Mouse (Mus musculus): ENCODE measurements around the gene Dkk2. TPM values are rescaled to one million over a fixed set of nuclear protein-coding genes. Genes with fewer than 3 reads are reported as not detected.

Gene Dkk2
- polyA plus RNA-seq, 1 experiment from 2014 or later, result 1.8 TPM

DNA sequence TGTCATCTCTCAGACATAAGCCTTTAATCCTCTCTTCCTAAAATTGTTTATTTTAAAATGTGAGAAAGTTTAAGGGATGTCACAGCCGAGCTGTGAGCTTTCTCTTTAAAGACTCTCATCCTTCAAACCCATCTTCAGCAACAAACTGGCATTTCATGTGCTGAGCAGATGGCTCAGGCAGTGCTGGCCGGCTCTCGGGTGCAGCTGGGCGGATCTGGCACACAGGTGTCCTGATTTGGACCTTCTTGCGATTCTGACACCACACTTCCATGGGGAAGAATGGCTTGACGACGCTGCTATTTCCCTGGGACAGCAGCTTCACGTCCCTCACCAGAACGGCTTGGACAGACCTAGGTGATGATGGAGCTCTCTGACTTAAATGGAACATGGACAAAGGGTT, 17.9 kb downstream of the Dkk2 start:
- Histone ChIP-seq H3K9ac (ENCODE audit: low read length) (no peak overlapping the region), H3K9me3 (replicated peaks; ENCODE audit: control insufficient read depth, low read length) (no peaks in the 10 kb centered on the region), H3K4me3 (ENCODE audit: low read length) (no peak overlapping the region), H3K27me3 (ENCODE audit: control insufficient read depth, insufficient read depth, low read length) (no peaks in the 10 kb centered on the region), H3K36me3 (ENCODE audit: control insufficient read depth, insufficient read depth) (no peaks in the 10 kb centered on the region), H3K4me2 (ENCODE audit: low read depth, low read length) (peak overlapping the region; percentile 37), H3K27ac (ENCODE audit: low read length) (no peak overlapping the region), H3K4me1 (ENCODE audit: control insufficient read depth, insufficient read depth, low read length) (no peaks in the 10 kb centered on the region)
- 53% methylated on average over 9 of the region's 9 CpGs for WGBS
- no peak for ATAC-seq (replicated peaks; ENCODE audit: extremely low read depth, insufficient read depth, low FRiP score)

DNA sequence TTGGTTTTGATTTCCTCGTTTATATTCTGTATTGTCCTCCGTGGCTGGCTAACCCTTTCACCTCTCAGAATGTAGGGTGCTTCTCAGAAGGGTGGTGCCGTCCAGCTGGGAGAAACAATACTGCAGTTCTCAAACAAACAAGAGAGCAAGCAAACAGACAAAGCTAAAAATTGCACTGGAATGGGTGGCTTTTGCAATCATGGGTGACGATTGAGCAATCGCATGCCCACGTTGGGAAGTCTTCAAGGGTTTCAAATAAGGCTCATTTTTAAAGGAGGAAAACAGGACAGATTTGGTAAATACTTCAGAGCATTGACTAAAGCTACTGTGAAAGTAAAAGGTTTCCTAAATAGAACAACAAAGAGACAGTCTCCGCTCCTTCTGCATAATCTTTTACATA, 18.4 kb downstream of the Dkk2 start:
- 49% methylated on average over 7 of the region's 7 CpGs for WGBS
- no peak overlapping the region for H3K27ac ChIP-seq (ENCODE audit: low read length)

GRCm38 (mm10) chr3:132115772-132116511, 30.9 kb downstream of the Dkk2 start:
- no peak overlapping the region for H3K4me2 ChIP-seq (ENCODE audit: low read depth, low read length)
- no peak overlapping the region for H3K4me3 ChIP-seq (ENCODE audit: low read length)
- no peak overlapping the region for H3K27ac ChIP-seq (ENCODE audit: low read length)
- no peaks in the 10 kb centered on the region for H3K4me1 ChIP-seq (ENCODE audit: control insufficient read depth, insufficient read depth, low read length)
- H3K9ac ChIP-seq (ENCODE audit: low read length), result no peak overlapping the region
- H3K36me3 ChIP-seq (ENCODE audit: control insufficient read depth, insufficient read depth), result no peaks in the 10 kb centered on the region
- H3K9me3 ChIP-seq (replicated peaks; ENCODE audit: control insufficient read depth, low read length), result no peaks in the 10 kb centered on the region
- 81% methylated on average over 7 of the region's 7 CpGs for WGBS
- H3K27me3 ChIP-seq (ENCODE audit: control insufficient read depth, insufficient read depth, low read length), result no peaks in the 10 kb centered on the region
- no peak for ATAC-seq (replicated peaks; ENCODE audit: extremely low read depth, insufficient read depth, low FRiP score)

More for the DNA sequence above, 18.4 kb downstream of the Dkk2 start:
- no peaks in the 10 kb centered on the region for H3K36me3 ChIP-seq (ENCODE audit: control insufficient read depth, insufficient read depth)
- no peak overlapping the region for H3K9ac ChIP-seq (ENCODE audit: low read length)
- H3K4me3 ChIP-seq (ENCODE audit: low read length), result no peak overlapping the region
- peak overlapping the region; percentile 37 for H3K4me2 ChIP-seq (ENCODE audit: low read depth, low read length)
- H3K9me3 ChIP-seq (replicated peaks; ENCODE audit: control insufficient read depth, low read length), result no peaks in the 10 kb centered on the region
- H3K4me1 ChIP-seq (ENCODE audit: control insufficient read depth, insufficient read depth, low read length), result no peaks in the 10 kb centered on the region
- no peak for ATAC-seq (replicated peaks; ENCODE audit: extremely low read depth, insufficient read depth, low FRiP score)
- no peaks in the 10 kb centered on the region for H3K27me3 ChIP-seq (ENCODE audit: control insufficient read depth, insufficient read depth, low read length)

DNA sequence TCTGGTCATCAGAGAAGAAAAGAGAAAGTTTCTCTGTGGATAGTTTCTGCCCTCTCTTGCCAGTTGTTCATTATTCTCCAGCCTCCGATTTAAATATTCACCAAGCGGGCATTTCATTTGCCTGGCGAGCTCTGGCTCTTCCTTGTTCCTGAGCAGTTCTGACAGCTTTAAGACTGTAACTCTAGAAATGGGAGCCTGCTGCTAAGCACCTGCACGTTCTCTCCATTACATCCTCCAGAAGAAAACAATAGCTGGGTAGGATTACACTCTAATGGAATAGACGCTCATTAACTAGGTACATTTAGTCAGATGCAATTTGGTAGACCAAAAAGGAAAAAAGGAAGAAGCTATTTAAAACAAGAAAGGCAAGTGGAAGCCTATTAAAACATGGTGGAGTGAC, 36.3 kb downstream of the Dkk2 start:
- Histone ChIP-seq H3K4me1 (ENCODE audit: control insufficient read depth, insufficient read depth, low read length) (no peaks in the 10 kb centered on the region), H3K36me3 (ENCODE audit: control insufficient read depth, insufficient read depth) (no peaks in the 10 kb centered on the region), H3K27ac (ENCODE audit: low read length) (no peak overlapping the region), H3K9me3 (replicated peaks; ENCODE audit: control insufficient read depth, low read length) (no peaks in the 10 kb centered on the region), H3K4me2 (ENCODE audit: low read depth, low read length) (no peak overlapping the region), H3K27me3 (ENCODE audit: control insufficient read depth, insufficient read depth, low read length) (no peaks in the 10 kb centered on the region), H3K9ac (ENCODE audit: low read length) (no peak overlapping the region), H3K4me3 (ENCODE audit: low read length) (no peak overlapping the region)
- 63% methylated on average over 5 of the region's 5 CpGs for WGBS
- no peak for ATAC-seq (replicated peaks; ENCODE audit: extremely low read depth, insufficient read depth, low FRiP score)

DNA sequence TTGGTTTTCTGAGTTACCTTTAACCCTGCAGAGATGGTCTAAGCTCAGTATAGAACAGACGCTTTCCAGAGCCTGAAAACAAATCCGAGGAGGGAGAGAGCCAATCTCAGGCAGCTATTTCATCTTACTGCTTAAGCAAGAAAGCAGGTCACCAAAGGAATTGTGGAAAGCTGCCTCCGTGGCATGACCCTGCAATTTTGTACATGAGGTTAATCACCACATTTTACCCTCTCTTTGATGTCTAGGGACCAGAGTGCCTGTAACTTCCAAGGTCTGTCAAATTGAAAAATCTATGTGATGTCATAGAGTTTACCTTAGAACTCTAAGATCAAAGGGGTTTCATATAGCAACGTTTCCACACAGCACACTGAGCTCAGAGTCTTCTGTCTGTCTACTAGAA, 37.5 kb downstream of the Dkk2 start:
- Histone ChIP-seq H3K4me1 (ENCODE audit: control insufficient read depth, insufficient read depth, low read length) (no peaks in the 10 kb centered on the region), H3K9ac (ENCODE audit: low read length) (no peak overlapping the region), H3K9me3 (replicated peaks; ENCODE audit: control insufficient read depth, low read length) (no peaks in the 10 kb centered on the region), H3K4me3 (ENCODE audit: low read length) (no peak overlapping the region), H3K36me3 (ENCODE audit: control insufficient read depth, insufficient read depth) (no peaks in the 10 kb centered on the region), H3K27me3 (ENCODE audit: control insufficient read depth, insufficient read depth, low read length) (no peaks in the 10 kb centered on the region), H3K27ac (ENCODE audit: low read length) (no peak overlapping the region), H3K4me2 (ENCODE audit: low read depth, low read length) (no peak overlapping the region)
- WGBS, result 45% methylated on average over 4 of the region's 4 CpGs
- ATAC-seq (replicated peaks; ENCODE audit: extremely low read depth, insufficient read depth, low FRiP score), result no peak

GRCm38 (mm10) chr3:132125227-132125740, 40.2 kb downstream of the Dkk2 start:
- no peak overlapping the region for H3K4me3 ChIP-seq (ENCODE audit: low read length)
- no peaks in the 10 kb centered on the region for H3K9me3 ChIP-seq (replicated peaks; ENCODE audit: control insufficient read depth, low read length)
- H3K4me2 ChIP-seq (ENCODE audit: low read depth, low read length), result no peak overlapping the region
- H3K27ac ChIP-seq (ENCODE audit: low read length), result no peak overlapping the region
- H3K9ac ChIP-seq (ENCODE audit: low read length), result no peak overlapping the region
- WGBS, result 61% methylated on average over 8 of the region's 8 CpGs
- no peaks in the 10 kb centered on the region for H3K36me3 ChIP-seq (ENCODE audit: control insufficient read depth, insufficient read depth)
- no peak for ATAC-seq (replicated peaks; ENCODE audit: extremely low read depth, insufficient read depth, low FRiP score)
- H3K4me1 ChIP-seq (ENCODE audit: control insufficient read depth, insufficient read depth, low read length), result no peaks in the 10 kb centered on the region
- no peaks in the 10 kb centered on the region for H3K27me3 ChIP-seq (ENCODE audit: control insufficient read depth, insufficient read depth, low read length)

DNA sequence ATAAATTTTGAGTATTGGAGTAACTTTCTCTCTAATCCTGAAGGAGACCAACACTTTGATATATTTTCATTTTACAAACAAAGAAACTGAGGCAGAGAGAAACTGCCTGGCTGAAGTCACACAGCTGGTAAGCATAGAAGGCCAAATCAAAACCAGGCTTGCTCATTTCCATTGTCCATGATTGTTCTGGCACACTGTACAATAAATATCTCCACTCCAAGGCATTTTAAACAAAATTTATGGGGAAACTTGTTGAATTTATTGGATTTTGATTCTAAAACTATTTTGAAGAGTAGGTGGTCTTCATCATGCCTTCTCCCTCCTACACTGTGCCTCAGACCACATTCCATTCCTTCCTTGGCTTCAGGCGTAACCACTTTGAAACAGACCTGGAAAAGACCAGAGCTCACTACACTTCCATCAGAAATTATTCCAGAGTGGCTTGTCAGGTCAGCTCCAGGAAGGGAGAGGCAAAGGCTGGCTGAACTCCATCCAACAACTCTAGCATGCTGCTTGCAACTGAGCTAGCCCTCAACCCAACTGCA, 44.7 kb downstream of the Dkk2 start:
- Histone ChIP-seq H3K27ac (ENCODE audit: low read length) (no peak overlapping the region), H3K4me1 (ENCODE audit: control insufficient read depth, insufficient read depth, low read length) (no peaks in the 10 kb centered on the region), H3K27me3 (ENCODE audit: control insufficient read depth, insufficient read depth, low read length) (no peaks in the 10 kb centered on the region), H3K9me3 (replicated peaks; ENCODE audit: control insufficient read depth, low read length) (no peaks in the 10 kb centered on the region), H3K9ac (ENCODE audit: low read length) (no peak overlapping the region), H3K36me3 (ENCODE audit: control insufficient read depth, insufficient read depth) (no peaks in the 10 kb centered on the region), H3K4me3 (ENCODE audit: low read length) (no peak overlapping the region), H3K4me2 (ENCODE audit: low read depth, low read length) (no peak overlapping the region)
- WGBS, result 76% methylated on average over 1 of the region's 1 CpGs
- no peak for ATAC-seq (replicated peaks; ENCODE audit: extremely low read depth, insufficient read depth, low FRiP score)

DNA sequence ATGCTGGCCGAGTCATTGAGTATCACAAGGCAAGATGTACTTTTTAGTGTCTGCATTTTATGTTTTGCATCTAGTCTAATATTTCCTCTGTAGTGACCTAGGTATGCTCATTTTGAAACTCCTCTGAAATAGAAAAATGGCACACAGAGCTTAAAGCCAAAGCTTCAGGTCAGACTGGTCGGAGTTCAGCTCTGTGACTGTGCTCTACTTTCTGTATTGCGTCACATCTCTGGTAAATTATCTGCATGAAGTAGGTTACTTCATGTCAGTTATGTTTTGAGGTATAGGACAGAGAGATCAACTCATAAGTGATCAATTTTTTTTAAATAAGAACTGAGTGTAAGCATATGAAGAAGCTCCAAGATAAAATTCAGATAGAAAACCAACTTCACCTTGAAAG, 45.7 kb downstream of the Dkk2 start:
- Histone ChIP-seq H3K4me3 (ENCODE audit: low read length) (no peak overlapping the region), H3K9ac (ENCODE audit: low read length) (no peak overlapping the region), H3K36me3 (ENCODE audit: control insufficient read depth, insufficient read depth) (no peaks in the 10 kb centered on the region), H3K27me3 (ENCODE audit: control insufficient read depth, insufficient read depth, low read length) (no peaks in the 10 kb centered on the region), H3K4me2 (ENCODE audit: low read depth, low read length) (no peak overlapping the region), H3K27ac (ENCODE audit: low read length) (no peak overlapping the region), H3K9me3 (replicated peaks; ENCODE audit: control insufficient read depth, low read length) (no peaks in the 10 kb centered on the region), H3K4me1 (ENCODE audit: control insufficient read depth, insufficient read depth, low read length) (no peaks in the 10 kb centered on the region)
- WGBS, result 83% methylated on average over 3 of the region's 3 CpGs
- no peak for ATAC-seq (replicated peaks; ENCODE audit: extremely low read depth, insufficient read depth, low FRiP score)

GRCm38 (mm10) chr3:132131939-132132338, 46.8 kb downstream of the Dkk2 start:
- no peak overlapping the region for H3K4me3 ChIP-seq (ENCODE audit: low read length)
- no peaks in the 10 kb centered on the region for H3K4me1 ChIP-seq (ENCODE audit: control insufficient read depth, insufficient read depth, low read length)
- no peak overlapping the region for H3K27ac ChIP-seq (ENCODE audit: low read length)
- no peak overlapping the region for H3K4me2 ChIP-seq (ENCODE audit: low read depth, low read length)
- 81% methylated on average over 4 of the region's 4 CpGs for WGBS
- no peak overlapping the region for H3K9ac ChIP-seq (ENCODE audit: low read length)
- ATAC-seq (replicated peaks; ENCODE audit: extremely low read depth, insufficient read depth, low FRiP score), result no peak
- H3K27me3 ChIP-seq (ENCODE audit: control insufficient read depth, insufficient read depth, low read length), result no peaks in the 10 kb centered on the region
- H3K36me3 ChIP-seq (ENCODE audit: control insufficient read depth, insufficient read depth), result no peaks in the 10 kb centered on the region
- no peaks in the 10 kb centered on the region for H3K9me3 ChIP-seq (replicated peaks; ENCODE audit: control insufficient read depth, low read length)
